ENCODE assay signal across 25 mouse cellular contexts in the genomic region with DNA sequence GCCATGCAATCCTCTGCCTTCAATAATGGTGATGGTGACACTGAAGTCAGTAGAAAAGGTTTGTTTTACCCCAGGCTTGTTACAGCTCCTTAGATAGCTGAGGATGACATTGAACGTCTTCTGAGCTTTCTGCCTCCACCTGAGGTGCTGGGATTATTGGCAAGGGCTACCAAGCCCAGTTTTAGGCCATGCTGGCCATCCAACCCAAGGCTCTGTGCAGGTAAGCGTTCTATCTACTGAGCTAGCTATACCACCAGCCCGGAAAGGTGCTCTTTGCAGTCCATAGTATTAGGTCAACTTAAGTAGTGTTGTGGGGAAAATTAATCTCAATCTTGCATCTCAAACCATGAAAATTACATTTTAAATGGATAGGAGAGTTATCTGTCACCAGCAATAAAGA.
"Had no signal": no experiment of that assay in that cellular context is flagged by ENCODE, and none has a peak within 500 bp of the region (broad histone marks: within the 10 kb centered on the region; RNA-seq: fewer than 3 reads in every experiment).

No protein-coding gene starts in this region.

- H3K9ac ChIP-seq: heart, embryonic 12.5 days; hindbrain, embryonic 13.5 days; hindbrain, embryonic 15.5 days; kidney, embryonic 15.5 days; limb, embryonic 13.5 days; limb, embryonic 15.5 days; liver, embryonic 13.5 days had no signal

- DNase-seq: gastrocnemius, postnatal 14 days; gastrocnemius, postnatal 36 days; heart, adult 18-20 months; heart, postnatal 14 days; heart, postnatal 36 days; kidney, adult 11 months; kidney, adult 2 months; kidney, adult 9 months; kidney, postnatal 14 days; kidney, postnatal 36 days; layer of hippocampus, adult 9-11 months; layer of hippocampus, postnatal 36 days; left cerebral cortex, postnatal 4 days; liver, embryonic 13.5 days had no signal

- H3K27me3 ChIP-seq: heart, embryonic 12.5 days; hindbrain, embryonic 13.5 days; hindbrain, embryonic 15.5 days; kidney, embryonic 15.5 days; limb, embryonic 13.5 days; limb, embryonic 15.5 days; liver, embryonic 13.5 days had no signal

- ATAC-seq: hindbrain, postnatal 0 days; intestine, embryonic 16.5 days had no signal

- H3K27ac ChIP-seq: heart, embryonic 10.5 days; hindbrain, embryonic 13.5 days; hindbrain, embryonic 15.5 days; hindbrain, postnatal 0 days; kidney, embryonic 15.5 days; kidney, postnatal 0 days; limb, embryonic 13.5 days; limb, embryonic 15.5 days; liver, embryonic 13.5 days had no signal

- H3K4me3 ChIP-seq: heart, embryonic 10.5 days; heart, embryonic 12.5 days; hindbrain, embryonic 13.5 days; hindbrain, embryonic 15.5 days; kidney, embryonic 15.5 days; limb, embryonic 13.5 days; limb, embryonic 15.5 days; liver, embryonic 13.5 days had no signal

- H3K36me3 ChIP-seq: heart, embryonic 10.5 days; heart, embryonic 12.5 days; hindbrain, embryonic 13.5 days; hindbrain, embryonic 15.5 days; kidney, embryonic 15.5 days; limb, embryonic 13.5 days; liver, embryonic 13.5 days had no signal

- H3K4me2 ChIP-seq: heart, embryonic 12.5 days; hindbrain, embryonic 13.5 days; hindbrain, embryonic 15.5 days; kidney, embryonic 15.5 days; limb, embryonic 13.5 days; limb, embryonic 15.5 days; liver, embryonic 11.5 days had no signal

- H3K9me3 ChIP-seq: heart, embryonic 10.5 days; heart, embryonic 12.5 days; hindbrain, embryonic 13.5 days; hindbrain, embryonic 15.5 days; kidney, embryonic 15.5 days; limb, embryonic 13.5 days; limb, embryonic 15.5 days; liver, embryonic 13.5 days had no signal
